Mouse (Mus musculus) stomach, postnatal 0 days (tissue): ENCODE measurements around the gene Cdc14a.

Experiments
- CTCF ChIP-seq: IDR thresholded peaks from 2 replicates; pipeline ENCODE4 v1.5.1; 2016; ENCODE audit warnings: antibody characterized with exemption, low read depth, mild to moderate bottlenecking, moderate library complexity
- EP300 ChIP-seq: optimal IDR thresholded peaks from 2 replicates; pipeline ENCODE3; 2016; ENCODE audit warnings: antibody characterized with exemption

GRCm38 (mm10) chr3:116337840-116338239 is 86.0 kb downstream of the Cdc14a start:
- TF ChIP-seq EP300 (no peak), CTCF (no peak)
